Mouse (Mus musculus) thymus, postnatal 4 days (tissue): ENCODE results near the gene Spem1.

Experiments used
- DNase-seq: peaks from one replicate; pipeline ENCODE4 v3.0.0; 2021

The Spem1 gene

DNA sequence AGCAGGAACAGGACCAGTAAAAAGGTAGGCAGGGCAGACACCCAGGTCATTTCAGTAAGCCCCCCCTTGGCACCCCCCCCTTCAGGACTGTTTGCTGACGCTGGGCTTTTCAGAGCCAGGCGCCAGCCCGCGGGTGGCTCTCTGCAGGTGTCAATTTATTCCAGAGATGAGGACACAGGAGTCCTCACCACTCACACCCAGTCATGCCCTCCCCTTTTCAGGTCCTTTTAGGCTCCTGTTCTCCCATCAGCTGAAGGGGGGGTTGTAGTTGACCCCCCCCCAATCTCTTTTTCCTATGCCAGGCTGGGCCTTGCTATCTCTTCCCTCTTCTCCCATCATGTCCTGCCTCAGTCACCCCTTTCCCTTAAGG is 14.0 kb upstream of the Spem1 start:
- no peak for DNase-seq

DNA sequence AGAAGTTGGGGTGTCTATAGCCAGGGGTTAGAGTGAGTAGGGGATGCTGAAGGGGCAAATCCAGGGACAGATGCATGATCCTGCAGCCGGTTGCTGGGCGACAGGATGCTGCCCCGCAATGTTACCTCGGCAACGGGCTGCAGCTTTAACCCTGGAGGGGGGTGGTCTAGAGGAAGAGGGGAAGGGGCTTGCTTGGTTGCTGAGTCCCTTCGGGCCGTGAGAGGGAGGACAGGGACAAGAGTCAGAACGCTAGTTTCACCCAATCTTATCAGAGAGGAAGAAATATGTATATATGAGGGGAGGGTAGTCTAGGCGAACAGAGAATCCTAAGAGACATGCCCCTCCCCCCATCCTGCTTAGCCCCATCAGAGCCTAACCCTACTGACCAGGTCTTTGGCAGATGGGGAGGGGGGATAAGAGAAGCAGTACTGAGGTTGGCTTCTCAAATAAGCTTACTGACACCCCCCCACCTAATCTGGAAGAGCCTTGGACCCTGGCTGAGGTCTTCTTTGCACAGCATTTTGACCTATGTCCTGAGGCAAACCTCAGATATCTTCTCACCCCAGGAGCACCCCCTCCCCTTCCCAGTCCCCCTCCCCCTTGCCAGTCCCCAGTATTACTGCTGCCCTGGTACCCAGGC is 13.5 kb upstream of the Spem1 start:
- DNase-seq, result no peak

DNA sequence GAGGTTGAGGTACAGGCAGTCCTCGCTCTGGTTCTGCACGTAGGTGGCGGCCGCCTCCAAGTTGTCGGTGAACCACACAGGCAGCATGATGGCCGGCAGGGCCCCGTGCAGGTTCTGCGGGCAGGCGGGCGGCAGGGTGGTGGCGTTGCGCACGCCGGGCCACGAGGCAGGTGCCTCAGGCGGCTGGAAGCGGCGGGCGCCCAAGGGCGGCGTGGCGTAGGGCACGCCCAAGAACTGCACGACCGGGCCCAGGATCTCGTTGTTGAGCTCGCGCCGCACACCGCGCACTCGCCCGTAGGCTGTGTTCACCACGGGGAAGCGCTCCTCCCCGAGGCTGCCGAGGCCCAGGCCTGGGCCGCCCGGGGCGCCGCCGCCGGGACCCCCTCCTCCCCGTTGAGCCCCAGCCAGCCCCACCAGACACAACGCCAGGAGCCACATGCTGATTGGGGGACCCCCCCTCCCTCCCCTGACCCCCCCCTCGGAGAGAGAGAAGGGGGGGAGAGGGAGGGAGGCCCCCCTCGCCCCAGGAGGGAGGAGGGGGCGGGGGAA is 12.1 kb upstream of the Spem1 start:
- peak; percentile 77 for DNase-seq

DNA sequence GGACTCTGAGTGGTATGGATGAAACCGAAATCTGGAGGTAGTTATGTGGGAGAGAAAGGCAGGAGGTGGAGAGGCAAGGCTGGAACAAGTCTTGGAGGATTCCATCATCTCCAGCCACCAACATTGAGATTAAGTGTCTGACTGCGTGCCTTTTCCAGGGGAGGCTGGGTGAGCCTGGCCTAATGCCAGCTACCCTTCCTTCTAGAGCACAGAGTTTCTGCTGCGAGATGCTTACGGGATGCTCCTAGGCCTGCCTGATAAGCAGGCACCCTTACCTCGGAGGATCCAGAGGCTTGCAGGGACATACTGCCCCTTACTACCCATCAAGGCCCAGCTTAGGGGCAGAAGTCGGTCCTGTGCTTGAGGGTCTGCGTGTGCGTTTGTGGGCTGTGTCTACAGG is 11.6 kb upstream of the Spem1 start:
- no peak for DNase-seq

DNA sequence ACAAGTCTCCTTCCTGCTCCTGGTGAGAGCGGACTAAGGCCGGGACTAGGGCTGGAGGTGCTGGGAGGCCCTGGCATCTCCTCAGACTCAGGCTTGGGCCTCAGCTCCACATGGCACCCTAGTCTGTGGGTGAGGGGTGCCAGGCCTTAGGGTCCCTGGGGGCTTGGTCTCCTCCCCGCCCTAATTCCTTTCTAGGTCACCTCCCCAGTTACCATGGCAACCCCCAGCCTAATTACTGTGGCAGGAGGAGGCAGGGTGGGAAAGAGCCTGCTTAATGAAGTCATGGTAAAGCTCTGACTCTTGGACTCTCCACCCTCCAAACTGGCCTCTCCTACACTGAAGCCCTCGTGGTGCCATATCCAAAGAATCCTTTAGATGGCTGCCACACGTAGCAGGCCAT is 6.9 kb upstream of the Spem1 start:
- DNase-seq, result no peak

DNA sequence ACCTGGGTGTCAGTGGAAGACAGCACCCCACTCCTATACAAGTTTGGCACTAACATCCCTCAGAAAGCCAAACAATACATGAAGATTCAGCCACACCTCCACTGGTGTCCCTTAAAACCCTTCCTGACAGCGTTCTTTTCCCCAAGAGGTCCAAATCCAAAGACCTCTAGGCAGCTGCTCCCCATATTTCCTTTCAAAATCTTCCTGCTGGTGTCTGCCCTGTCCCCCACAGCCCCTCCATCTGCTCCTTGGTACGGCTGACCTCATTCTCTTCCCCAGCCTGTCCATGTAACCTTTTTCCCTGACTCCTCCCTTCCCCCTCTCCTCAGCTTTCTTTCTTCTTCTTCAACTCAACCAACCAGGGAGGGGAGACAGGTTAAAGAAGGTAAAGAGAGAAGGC is 1.5 kb upstream of the Spem1 start:
- DNase-seq, result no peak

DNA sequence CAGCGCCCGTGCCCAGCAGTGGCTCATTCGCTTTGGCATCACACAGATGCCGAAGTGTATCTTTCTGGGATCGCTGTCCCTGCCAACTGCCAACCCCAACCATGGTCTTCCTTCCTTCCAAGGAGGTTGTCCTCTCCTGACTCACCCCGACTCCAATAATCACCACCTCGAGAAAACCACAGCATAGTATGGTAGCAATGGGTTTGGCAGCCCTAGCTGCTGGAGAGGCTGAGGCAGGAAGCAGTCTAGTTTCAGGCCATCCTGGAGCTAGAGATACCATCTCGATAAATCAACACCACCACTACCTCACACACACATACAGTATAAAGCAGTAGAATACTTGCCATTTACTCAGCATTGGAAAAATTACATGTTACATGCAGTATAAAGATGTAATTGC is 3.1 kb downstream of the Spem1 start:
- DNase-seq, result no peak

DNA sequence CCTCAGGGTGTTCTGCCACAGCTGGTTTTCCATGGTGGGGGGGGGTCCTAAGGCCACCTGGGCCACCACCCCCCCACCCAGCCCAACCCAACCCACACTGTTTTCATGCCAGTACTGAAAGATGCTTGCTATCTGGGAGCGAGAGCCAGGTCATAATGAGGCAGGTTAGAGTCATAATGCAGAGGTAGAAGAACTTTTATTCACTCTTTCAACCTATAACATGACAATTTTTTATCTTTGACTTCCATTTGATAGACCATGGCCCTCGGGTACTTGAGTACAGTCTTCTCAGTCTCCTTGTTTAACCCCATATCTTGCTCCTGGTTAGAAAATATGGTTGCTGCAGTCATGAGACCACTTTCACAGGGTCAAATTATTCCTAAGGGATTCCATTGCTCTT is 3.6 kb downstream of the Spem1 start, which contains the start of gene Spem2:
TSS of gene Spem2 (minus strand) at position 101 of the 400 bp plus-strand sequence.
- no peak for DNase-seq

DNA sequence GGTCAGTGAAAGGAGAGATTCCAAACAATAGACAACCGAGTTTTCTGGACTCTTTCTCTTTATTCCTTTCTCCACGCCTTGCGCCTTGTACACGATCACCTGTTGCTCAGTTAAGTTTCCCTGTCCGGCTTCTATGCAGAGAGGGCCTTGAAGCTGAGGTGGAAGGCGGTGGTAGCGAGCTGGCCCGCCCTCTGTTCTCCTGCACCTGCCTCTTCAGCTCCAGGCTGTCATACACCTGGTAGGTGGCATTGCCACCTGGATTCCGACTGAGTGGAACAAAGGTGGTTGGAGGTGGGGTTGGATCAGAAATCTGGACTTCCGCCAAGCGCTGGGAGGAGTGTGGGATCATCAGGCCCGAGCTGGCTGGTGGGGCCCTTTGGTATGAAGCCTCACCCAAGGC is 5.5 kb downstream of the Spem1 start:
- DNase-seq, result no peak

DNA sequence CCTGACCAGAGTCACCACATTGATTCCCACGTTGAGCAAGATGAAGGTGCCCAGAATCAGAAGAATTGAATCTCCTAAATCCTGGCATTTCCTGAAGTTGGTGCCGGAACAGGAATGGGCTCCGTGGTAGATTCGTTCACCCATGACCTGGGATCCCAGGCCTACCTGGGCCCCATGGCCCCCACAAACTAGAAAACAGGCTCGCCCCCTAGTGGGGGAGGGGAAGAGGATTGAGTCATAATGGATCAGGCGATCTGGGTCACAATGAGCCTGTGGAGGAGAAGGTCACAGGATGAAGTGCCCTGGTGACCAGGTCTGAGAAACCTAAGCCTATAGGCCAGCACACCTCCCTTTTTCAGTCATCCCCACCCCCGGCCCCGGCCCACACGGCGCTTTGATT is 6.8 kb downstream of the Spem1 start, which contains the start of gene Gm39566:
TSS of gene Gm39566 (minus strand) at position 144 of the 400 bp plus-strand sequence.
- peak; percentile 56 for DNase-seq

DNA sequence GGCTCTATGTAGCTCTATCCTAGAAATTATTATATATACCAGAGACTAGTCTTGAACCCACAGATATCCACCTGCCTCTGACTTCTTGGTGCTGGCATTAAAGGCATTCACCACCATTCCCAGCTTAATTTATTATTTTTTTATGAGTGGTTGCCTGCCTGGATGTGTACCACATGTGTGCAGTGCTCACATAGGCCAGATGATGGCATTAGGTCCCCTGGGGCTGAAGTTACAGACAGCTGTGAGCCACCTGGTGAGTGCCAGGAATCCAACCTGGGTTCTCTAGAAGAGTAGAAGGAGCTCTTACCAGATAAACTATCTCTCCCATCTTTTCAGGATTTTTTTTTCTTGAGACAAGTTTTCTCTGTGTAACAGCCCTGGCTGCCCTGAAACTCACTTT is 11.7 kb downstream of the Spem1 start:
- no peak for DNase-seq

DNA sequence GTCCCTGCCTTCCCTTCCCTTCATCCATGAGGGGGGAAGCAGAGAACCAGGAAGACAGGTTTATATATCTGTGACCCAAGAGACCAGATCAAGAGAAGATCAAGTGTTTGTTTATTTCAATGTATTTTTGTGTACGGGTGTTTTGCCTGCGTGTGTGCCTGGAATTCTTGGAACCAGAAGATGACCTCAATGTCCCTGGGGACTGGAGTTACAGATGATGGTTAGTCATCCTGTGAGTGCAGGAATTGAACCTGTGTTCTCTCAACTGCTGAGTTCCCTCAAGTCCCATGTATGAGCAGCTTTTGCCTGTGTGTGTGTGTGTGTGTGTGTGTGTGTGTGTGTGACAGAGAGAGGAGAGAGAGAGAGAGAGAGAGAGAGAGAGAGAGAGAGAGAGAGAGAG is 14.3 kb downstream of the Spem1 start:
- no peak for DNase-seq

DNA sequence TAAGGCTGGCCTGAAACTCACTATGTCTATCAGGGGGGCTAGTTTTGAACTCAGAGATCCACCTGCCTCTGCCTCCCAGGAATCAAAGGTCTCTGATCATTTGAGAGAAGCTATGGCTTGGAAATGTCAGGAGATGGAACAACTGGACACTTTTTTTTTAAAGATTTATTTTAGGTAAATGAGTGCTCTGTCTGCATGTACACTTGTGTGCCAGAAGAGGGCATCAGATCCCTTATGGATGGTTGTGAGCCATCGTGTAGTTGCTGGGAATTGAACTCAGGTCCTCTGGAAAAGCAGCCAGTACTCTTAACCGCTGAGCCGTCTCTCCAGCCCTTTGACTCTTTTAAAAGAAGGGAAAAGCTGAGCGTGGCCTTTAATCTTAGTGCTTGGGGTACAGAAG is 15.6 kb downstream of the Spem1 start:
- no peak for DNase-seq

DNA sequence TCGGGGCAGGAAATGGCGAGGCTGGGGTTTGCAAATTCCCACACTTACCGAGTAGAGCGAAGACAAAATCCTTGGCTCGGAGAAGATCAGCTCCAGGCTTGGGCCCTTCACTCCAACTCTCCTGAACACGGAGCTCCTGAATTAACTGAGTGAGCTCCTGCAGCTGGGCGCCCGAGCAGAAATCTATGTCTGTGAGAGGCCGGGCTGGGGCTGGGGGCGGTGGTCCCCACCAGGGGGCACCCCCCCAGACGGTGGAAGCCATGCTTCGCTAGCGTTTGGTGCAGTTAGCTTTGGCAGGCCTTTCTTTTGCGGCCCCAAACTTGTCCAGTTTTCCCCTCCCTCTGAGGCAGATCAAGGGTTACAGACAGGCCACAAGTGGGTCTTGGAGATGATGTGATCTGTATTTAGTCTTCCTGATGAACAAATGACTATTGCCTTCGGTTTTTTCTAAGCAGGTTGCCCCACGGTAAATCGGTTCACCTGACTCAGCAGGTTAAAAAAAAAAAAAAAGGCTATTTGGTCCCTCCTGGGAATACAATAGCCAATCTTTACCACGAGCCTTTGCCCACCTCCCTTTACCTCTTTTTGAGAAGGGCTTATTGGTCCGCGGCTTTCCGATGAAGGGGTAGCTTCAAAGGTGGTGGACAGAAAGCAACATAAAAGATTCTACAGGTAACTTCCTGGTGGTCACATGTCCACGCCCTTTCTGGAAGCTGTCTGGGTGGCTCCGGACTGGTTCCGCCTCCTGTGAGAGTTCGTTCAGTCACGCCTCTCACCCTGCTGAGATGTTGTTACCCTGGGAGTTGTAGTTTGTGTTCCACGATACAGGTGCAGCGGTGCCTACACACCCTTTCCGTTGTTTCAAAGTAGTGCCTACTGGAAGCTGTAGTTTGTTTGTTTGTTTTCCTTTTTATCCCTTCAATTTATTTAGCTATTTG is 16.7 kb downstream of the Spem1 start, which contains the start of gene Tmem102:
TSS of gene Tmem102 (minus strand) at position 653 of the 938 bp plus-strand sequence.
- DNase-seq, result peak; percentile 58

DNA sequence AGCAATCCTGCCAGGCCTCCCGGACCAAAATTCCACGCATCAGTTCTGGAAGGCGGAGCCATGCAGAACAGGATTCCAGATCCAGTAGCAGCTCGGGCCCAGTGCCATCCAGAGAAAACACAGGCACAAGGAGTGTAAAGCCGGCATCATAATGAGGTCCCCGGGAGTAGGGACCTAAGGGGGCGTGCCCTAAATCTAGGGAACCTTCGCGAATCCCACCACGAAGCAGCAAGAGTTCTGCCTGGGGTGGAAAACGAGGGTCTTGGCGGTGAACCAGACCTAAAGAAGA is 17.4 kb downstream of the Spem1 start:
- DNase-seq, result no peak

DNA sequence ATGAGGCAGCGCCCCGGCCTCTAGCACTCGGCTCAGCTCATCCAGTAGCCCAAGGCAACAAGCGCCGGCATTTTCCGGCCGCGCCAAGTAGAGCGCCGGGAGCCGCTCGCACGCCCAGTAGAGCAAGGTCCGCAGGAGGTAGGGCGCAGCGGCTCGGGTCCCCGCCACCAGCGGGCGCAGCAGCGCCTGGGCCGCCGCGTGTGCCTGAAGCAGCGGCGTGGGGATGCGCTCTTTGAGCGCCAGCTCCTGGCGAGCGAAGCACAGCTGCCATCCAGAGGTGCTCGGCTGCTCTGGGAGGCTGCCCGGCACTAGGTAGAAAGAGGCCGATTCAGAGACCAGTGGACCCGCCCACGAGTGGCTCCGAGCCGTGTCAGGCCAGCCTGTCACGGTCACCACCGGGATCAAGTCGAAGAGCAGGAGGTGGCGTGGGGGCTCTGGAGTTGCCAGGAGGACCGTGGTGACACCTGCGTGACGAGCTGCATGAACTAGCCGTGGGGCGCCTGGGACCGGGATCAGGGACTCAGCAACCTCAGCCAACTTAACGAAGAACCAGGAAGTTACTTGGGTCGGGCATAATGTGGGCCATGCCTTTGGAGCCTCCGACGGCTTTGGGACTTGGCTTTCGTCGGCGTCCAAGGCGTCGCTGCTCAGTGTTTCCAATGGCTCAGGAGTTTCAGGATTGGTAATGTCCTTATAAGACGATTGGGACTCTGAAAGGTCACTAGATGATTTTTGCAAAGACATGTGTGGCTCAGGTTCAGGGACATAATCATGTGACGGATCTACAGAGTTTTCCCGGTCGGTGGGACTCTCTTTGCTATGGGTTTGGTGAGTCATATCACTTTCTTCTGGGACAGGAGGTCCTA is 18.0 kb downstream of the Spem1 start:
- DNase-seq, result peak; percentile 88

DNA sequence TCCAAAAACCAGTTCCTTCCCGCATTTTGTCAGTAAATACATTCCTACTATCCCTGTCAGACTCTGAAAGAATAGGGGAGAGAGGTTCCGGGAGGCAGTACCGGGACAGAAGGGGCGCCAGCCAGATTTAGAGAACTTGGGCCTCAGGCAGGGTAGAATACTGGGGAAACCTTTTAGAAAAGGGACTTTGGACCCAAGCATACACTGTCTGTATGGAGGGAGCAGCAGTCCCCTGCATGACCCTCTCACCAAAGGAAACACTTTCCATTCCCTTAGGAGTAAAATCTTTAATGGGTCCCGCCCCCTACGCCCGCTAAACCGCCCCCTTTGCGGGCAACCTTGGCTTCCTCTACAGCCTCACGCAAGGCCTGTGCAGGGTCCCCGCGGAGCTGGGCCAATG is 18.7 kb downstream of the Spem1 start:
- DNase-seq, result no peak

DNA sequence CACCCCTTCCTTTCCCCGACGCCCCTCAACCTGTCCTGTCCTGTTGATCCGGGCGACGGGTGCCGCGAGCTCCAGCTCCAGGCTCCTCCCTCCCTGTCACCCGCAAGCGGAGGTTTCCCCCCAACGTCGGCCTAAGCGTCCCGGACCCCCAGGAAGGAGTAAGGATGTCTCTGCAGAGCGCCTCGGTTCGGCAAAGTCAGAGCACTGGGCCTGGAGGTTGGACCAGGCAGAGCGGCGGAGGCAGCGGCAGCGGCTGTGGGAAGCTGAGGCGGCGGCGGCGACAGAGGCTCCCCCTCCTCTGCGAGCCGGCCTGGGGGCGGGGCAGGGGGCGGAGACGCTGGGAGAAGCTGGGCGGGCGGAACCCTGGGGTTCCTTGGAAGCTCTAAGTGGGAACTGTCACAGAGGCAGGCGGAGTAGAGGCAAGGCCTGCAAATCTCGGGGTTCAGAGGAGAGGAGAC is 19.3 kb downstream of the Spem1 start:
- peak; percentile 88 for DNase-seq

DNA sequence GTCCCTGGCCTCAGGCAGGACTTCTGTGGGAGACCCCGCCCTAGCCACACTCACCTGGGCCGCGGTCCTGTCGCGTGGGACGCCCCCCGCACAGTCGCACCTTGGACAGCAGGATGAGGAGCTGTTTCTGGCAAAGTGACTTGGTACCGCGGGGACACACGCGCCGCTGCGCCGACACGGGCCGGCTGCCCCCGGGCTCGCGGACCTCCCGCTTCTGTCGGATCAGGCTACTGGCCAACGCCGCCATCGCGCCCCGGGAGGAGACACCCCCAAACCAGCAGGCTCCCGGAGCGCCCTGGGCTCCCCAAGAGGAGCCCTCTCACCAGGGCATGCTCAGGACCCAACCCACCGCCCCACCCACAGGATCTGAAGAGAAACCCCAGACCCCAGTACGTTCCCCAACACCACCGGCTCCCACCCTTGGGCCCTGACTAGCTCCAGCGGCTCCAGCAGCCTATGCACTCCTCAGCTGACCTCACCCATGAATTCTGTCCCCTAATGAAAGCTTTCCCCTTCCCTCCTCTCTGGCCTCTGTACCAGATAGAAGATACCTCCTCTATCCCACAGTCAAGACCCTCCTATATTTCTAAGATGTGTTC is 20.5 kb downstream of the Spem1 start, which contains the start of gene Fgf11:
TSS of gene Fgf11 (minus strand) at position 479 of the 599 bp plus-strand sequence.
- peak; percentile 37 for DNase-seq

DNA sequence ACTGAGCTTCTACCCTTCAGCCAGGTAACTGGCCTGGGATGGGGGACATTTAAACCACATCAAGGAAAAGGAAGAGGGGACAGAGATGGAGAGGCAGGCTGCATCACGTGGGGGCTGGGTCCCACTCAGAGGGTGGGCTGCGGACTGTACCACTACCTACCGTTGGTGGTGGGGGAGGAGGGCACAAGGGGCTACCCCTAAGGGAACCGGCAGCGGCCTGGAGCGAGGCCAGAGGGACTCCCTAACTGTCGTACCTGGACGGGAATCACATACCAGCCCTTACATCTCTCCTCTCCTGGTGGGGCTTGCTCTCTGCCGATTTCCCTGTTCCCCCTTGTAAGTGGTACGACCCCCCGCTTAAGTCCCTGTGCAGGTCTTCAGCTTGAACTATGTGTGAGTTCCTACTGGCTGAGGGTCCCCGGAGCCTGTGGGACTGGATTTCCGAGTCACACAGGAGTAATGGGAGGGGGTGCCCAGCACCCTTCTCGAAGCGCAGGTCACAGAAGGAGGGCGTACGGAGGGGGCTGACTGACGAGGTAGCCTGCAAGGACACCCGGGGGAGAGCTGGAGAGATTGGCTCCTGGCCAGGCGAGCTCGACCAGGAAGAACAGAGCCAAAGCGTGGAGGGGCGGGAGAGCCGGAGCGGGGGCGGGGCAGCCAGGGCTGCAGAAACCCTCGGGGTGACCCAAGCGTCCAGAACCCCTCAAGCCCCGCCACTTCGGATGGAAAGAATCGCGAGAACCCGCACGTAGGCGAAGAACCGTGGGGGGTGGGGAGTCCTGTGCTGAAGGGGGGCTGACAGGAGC is 21.4 kb downstream of the Spem1 start:
- peak; percentile 37 for DNase-seq

DNA sequence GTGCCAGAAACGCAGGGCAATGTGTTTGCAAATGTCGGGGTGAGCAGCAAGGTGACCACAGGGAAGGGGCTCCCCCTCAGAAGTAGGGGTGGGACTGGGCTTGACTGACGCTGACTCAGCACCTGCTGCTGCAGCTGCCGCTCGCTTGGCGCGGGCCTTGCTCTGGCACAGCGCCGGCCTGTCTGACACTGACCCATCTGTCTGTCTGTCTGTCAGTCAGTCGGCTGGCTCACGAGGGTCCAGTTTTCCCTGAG is 21.9 kb downstream of the Spem1 start:
- peak; percentile 36 for DNase-seq
